Mouse (Mus musculus) megakaryocyte, embryonic 14.5 days (primary cell): ENCODE measurements around the gene Ripor2.

Source experiments
- FLI1 ChIP-seq: IDR thresholded peaks from 2 replicates; pipeline ENCODE4 v1.6.1; 2012; ENCODE audit warnings: low read length, inconsistent platforms, mixed read lengths
- GATA1 ChIP-seq: IDR thresholded peaks from 3 replicates; pipeline ENCODE4 v1.6.1; 2012; ENCODE audit warnings: mixed read lengths, low read length, inconsistent platforms, borderline replicate concordance

GRCm38 (mm10) chr13:24620439-24620838, 38.5 kb downstream of the Ripor2 start:
- TF ChIP-seq GATA1, result no peak
- TF ChIP-seq FLI1, result no peak
